Mouse (Mus musculus) heart, postnatal 0 days (tissue): Measurements from ENCODE around the gene Elfn1. TPM values are rescaled to one million over a fixed set of nuclear protein-coding genes. Genes with fewer than 3 reads are reported as not detected.

Source experiments
- ATAC-seq: fragments of 200-750 bp; cut with Nextera tagmentation; 2 replicates; pipeline ENCODE4 v1.8.0; 2017; ENCODE audit warnings: low read depth, moderate number of reproducible peaks, moderate library complexity; ENCODE audit not compliant: insufficient read depth
- DNase-seq: peaks from one replicate; pipeline ENCODE4 v3.0.0-alpha.2; 2016; ENCODE audit warnings: low spot score
- H3K27ac ChIP-seq: fragments of 300-500 bp; sonication (generic); 2 replicates; pipeline ENCODE4 v1.5.1; 2014; ENCODE audit warnings: low read depth, mild to moderate bottlenecking
- H3K27me3 ChIP-seq: fragments of 300-500 bp; sonication (generic); 2 replicates; pipeline ENCODE4 v1.6.1; 2014; ENCODE audit warnings: low read length, mixed read lengths; ENCODE audit not compliant: control insufficient read depth, insufficient read depth
- H3K36me3 ChIP-seq: fragments of 300-500 bp; sonication (generic); replicated peaks from 2 replicates; pipeline ENCODE4 v1.6.1; 2014; ENCODE audit warnings: low read length, mixed read lengths; ENCODE audit not compliant: control insufficient read depth, insufficient read depth
- H3K4me1 ChIP-seq: fragments of 300-500 bp; sonication (generic); 2 replicates; pipeline ENCODE4 v1.6.1; 2014; ENCODE audit warnings: antibody characterized with exemption; ENCODE audit not compliant: control insufficient read depth, insufficient read depth
- H3K4me2 ChIP-seq: fragments of 300-500 bp; sonication (generic); 2 replicates; pipeline ENCODE4 v1.6.1; 2014; ENCODE audit warnings: low read depth, mild to moderate bottlenecking, low read length, moderate library complexity
- H3K4me3 ChIP-seq: fragments of 300-500 bp; sonication (generic); 2 replicates; pipeline ENCODE4 v1.5.1; 2014; ENCODE audit warnings: low read depth, low read length
- H3K9ac ChIP-seq: fragments of 300-500 bp; sonication (generic); replicated peaks from 2 replicates; pipeline ENCODE4 v1.6.1; 2014; ENCODE audit warnings: low read depth, low read length, mixed read lengths
- H3K9me3 ChIP-seq: fragments of 300-500 bp; sonication (generic); replicated peaks from 2 replicates; pipeline ENCODE4 v1.6.1; 2016; ENCODE audit warnings: low read length; ENCODE audit not compliant: control insufficient read depth
- CTCF ChIP-seq: IDR thresholded peaks from 2 replicates; pipeline ENCODE4 v1.5.1; 2016; ENCODE audit warnings: antibody characterized with exemption, control low read depth, low read depth
- EP300 ChIP-seq: IDR thresholded peaks from 2 replicates; pipeline ENCODE4 v1.6.1; 2016; ENCODE audit warnings: antibody characterized with exemption, low read depth
- WGBS: fragments of 180-500 bp; shearing (Covaris S2); extraction: QIAGEN DNeasy Blood & Tissue Kit; methylation state at CpG from one replicate; pipeline ENCODE4 v1.1.7; 2014; 5-methylcytosine and 5-hydroxymethylcytosine counted together
- polyA plus RNA-seq: library from polyadenylated mRNA; unstranded; fragments of >200 nt; fragmentation: Nextera tagmentation; extraction: Ambion mirVana; gene quantifications from 2 replicates; pipeline ENCODE4 v1.2.1, GENCODE M21; 2015
- total RNA-seq: library from RNA; depleted of rRNA; stranded (reverse); fragments of >200 nt; gene quantifications from 2 replicates; pipeline ENCODE4 v1.2.3, GENCODE M21; 2014; ENCODE audit warnings: low replicate concordance; rRNA removed

Elfn1 gene
- total and polyA plus RNA-seq, 2 experiments from 2014 or later = 0.10 to 1.9 TPM

DNA sequence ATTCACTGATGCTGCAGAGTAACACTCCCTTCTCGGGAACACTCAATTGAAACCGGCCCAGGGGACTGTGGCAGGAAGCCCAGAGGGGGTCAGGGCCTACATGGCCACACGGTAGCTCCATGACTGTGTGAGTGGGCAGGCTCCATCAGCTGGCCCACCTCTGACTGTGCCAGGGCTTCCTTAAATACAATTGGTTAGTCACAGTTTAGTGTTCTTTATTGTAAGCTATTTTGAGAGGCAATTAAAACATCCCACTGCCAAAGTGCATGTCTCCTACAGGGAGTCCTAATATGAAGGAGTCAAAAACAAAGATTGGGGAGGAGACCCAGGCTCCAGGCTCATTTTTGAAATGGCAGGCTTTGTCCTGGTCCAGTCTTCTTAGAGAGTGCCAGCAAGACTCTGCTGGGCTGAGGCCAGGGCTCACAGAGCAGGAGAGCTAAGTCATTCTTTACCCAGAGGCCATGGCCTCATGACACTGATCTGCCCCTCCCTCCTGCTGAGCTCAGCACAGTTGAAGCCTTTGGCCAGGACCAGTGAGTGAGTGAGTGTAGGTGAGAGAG lies 116.3 kb downstream of the Elfn1 start:
- no peak for TF ChIP-seq CTCF
- no peak for TF ChIP-seq EP300
- H3K36me3 ChIP-seq = no peaks in the 10 kb centered on the region
- WGBS = 34% methylated on average over 3 of the region's 3 CpGs
- DNase-seq = no peak
- no peak overlapping the region for H3K4me2 ChIP-seq
- no peaks in the 10 kb centered on the region for H3K9me3 ChIP-seq
- no peaks in the 10 kb centered on the region for H3K4me1 ChIP-seq
- H3K9ac ChIP-seq = no peak overlapping the region
- peak; percentile 47; the same call in 1 of the 2 replicates for ATAC-seq
- H3K27ac ChIP-seq = no peak overlapping the region
- H3K27me3 ChIP-seq = no peaks in the 10 kb centered on the region
- no peak overlapping the region for H3K4me3 ChIP-seq

Other genes with a start within 250 kb of the Elfn1 start
- gene Micall2, start 171.6 kb upstream of the Elfn1 start, total RNA-seq = 0.85 and 1.3 TPM in 2 replicates
- gene Micall2, start 171.6 kb upstream of the Elfn1 start, polyA plus RNA-seq = 1.1 and 1.2 TPM in 2 replicates
- 61.7 and 92.0 TPM in 2 replicates for gene Ints1, start 132.3 kb upstream of the Elfn1 start, total RNA-seq
- 9.8 and 10.6 TPM in 2 replicates for gene Ints1, start 132.3 kb upstream of the Elfn1 start, polyA plus RNA-seq
- gene Mafk, start 116.4 kb upstream of the Elfn1 start, total RNA-seq = 36.8 and 41.2 TPM in 2 replicates
- 15.6 and 16.7 TPM in 2 replicates for gene Mafk, start 116.4 kb upstream of the Elfn1 start, polyA plus RNA-seq
- gene Tmem184a, start 88.0 kb upstream of the Elfn1 start, total RNA-seq = 0.31 and 9.3 TPM in 2 replicates
- gene Tmem184a, start 88.0 kb upstream of the Elfn1 start, polyA plus RNA-seq = 0.10 and 0.29 TPM in 2 replicates
- gene Gm26938, start 81.5 kb upstream of the Elfn1 start, total RNA-seq = not detected in 2 replicates
- gene Gm26938, start 81.5 kb upstream of the Elfn1 start, polyA plus RNA-seq = not detected in 2 replicates
- 20.1 and 43.2 TPM in 2 replicates for gene Psmg3, start 81.1 kb upstream of the Elfn1 start, total RNA-seq
- 33.9 and 34.3 TPM in 2 replicates for gene Psmg3, start 81.1 kb upstream of the Elfn1 start, polyA plus RNA-seq